In genomic region chr1:76075685-76076455, GRCm38 (mm10) we compare ENCODE assay signal across 17 mouse cellular contexts.
DNase-seq lines count a peak whose midpoint lies in the region; ATAC-seq and TF ChIP-seq lines count a peak whose summit lies in the region.
"Had no signal": no experiment of that assay in that cellular context is flagged by ENCODE, and none has a peak within 500 bp of the region (broad histone marks: within the 10 kb centered on the region; RNA-seq: fewer than 3 reads in every experiment).

No protein-coding gene starts in this region.

- 24% methylated on average over 10 of the region's 10 CpGs for WGBS in neural tube, embryonic 12.5 days
- WGBS in hindbrain, postnatal 0 days: 24% methylated on average over 10 of the region's 10 CpGs

- H3K4me2 ChIP-seq in neural tube, embryonic 12.5 days (replicated peaks): peak overlapping the region; percentile 21; the same call in 1 of the 2 replicates
- peak overlapping the region; percentile 16 for H3K4me2 ChIP-seq in hindbrain, postnatal 0 days (ENCODE audit: low read depth, low read length)
- H3K4me2 ChIP-seq: embryonic facial prominence, embryonic 13.5 days; heart, embryonic 15.5 days; kidney, embryonic 15.5 days; liver, embryonic 13.5 days had no signal

- peak; percentile 3 for DNase-seq in cerebellum, adult 9-10 months
- no peak for DNase-seq in cerebellum, adult 9-11 months
- no peak for DNase-seq in neural tube, embryonic 10.5 days (ENCODE audit: extremely low spot score, low spot score)
- DNase-seq in hindbrain, postnatal 0 days (ENCODE audit: low spot score): peak; percentile 40
- DNase-seq in retina, postnatal 7 days (ENCODE audit: low read depth, low spot score): peak; percentile 16
- no peak for DNase-seq in spleen, postnatal 4 days (ENCODE audit: low spot score in 2 of 2)
- DNase-seq in thymus, postnatal 4 days: no peak
- DNase-seq: cerebellum, adult 18-20 months; gastrocnemius, postnatal 36 days; liver, embryonic 13.5 days; lung, postnatal 36 days had no signal

- TF ChIP-seq CTCF in hindbrain, postnatal 0 days (IDR thresholded peaks at IDR 0.05; ENCODE audit: low read depth): no peak

- H3K9ac ChIP-seq in neural tube, embryonic 12.5 days: no peak overlapping the region
- H3K9ac ChIP-seq in hindbrain, postnatal 0 days (replicated peaks; ENCODE audit: low read length): no peak overlapping the region
- H3K9ac ChIP-seq: embryonic facial prominence, embryonic 13.5 days; heart, embryonic 15.5 days; kidney, embryonic 15.5 days; liver, embryonic 13.5 days had no signal

- H3K27me3 ChIP-seq in neural tube, embryonic 12.5 days (replicated peaks): no peaks in the 10 kb centered on the region
- H3K27me3 ChIP-seq in hindbrain, postnatal 0 days (ENCODE audit: insufficient read depth, low read length): no peaks in the 10 kb centered on the region
- H3K27me3 ChIP-seq: CH12.LX; embryonic facial prominence, embryonic 13.5 days; heart, embryonic 15.5 days; kidney, embryonic 15.5 days; liver, embryonic 13.5 days had no signal

- no peak overlapping the region for H3K27ac ChIP-seq in neural tube, embryonic 12.5 days
- H3K27ac ChIP-seq in hindbrain, postnatal 0 days: no peak overlapping the region
- H3K27ac ChIP-seq: embryonic facial prominence, embryonic 13.5 days; heart, embryonic 15.5 days; kidney, embryonic 15.5 days; liver, embryonic 13.5 days had no signal

- peaks cover 15% of the 10 kb centered on the region; the same call in 1 of the 2 replicates for H3K4me1 ChIP-seq in neural tube, embryonic 12.5 days
- H3K4me1 ChIP-seq in hindbrain, postnatal 0 days (ENCODE audit: insufficient read depth, low read length): peaks cover 3% of the 10 kb centered on the region; the same call in 1 of the 2 replicates
- H3K4me1 ChIP-seq: kidney, embryonic 15.5 days; liver, embryonic 13.5 days had no signal

- no peaks in the 10 kb centered on the region for H3K36me3 ChIP-seq in neural tube, embryonic 12.5 days
- no peaks in the 10 kb centered on the region for H3K36me3 ChIP-seq in hindbrain, postnatal 0 days (ENCODE audit: insufficient read depth, low read length)
- H3K36me3 ChIP-seq: embryonic facial prominence, embryonic 13.5 days; heart, embryonic 15.5 days; kidney, embryonic 15.5 days; liver, embryonic 13.5 days had no signal

- no peaks in the 10 kb centered on the region for H3K9me3 ChIP-seq in neural tube, embryonic 12.5 days
- H3K9me3 ChIP-seq in hindbrain, postnatal 0 days (ENCODE audit: low read length): no peaks in the 10 kb centered on the region
- H3K9me3 ChIP-seq: embryonic facial prominence, embryonic 13.5 days; heart, embryonic 15.5 days; kidney, embryonic 15.5 days; liver, embryonic 13.5 days had no signal

- no peak for ATAC-seq in neural tube, embryonic 12.5 days (ENCODE audit: low FRiP score, low read depth)
- ATAC-seq in hindbrain, postnatal 0 days: no peak
- ATAC-seq: inflammation-experienced regulatory T-cells, adult 6 months had no signal

- H3K4me3 ChIP-seq in neural tube, embryonic 12.5 days: no peak overlapping the region
- H3K4me3 ChIP-seq in hindbrain, postnatal 0 days (ENCODE audit: low read length): no peak overlapping the region
- H3K4me3 ChIP-seq: embryonic facial prominence, embryonic 13.5 days; heart, embryonic 15.5 days; kidney, embryonic 15.5 days; liver, embryonic 13.5 days had no signal

Comparison
In these comparisons a context has a peak if more than half of its experiments do, and no peak if none do; other contexts are left out.
1. DNase-seq: peak in cerebellum, adult 9-10 months (single experiment), hindbrain, postnatal 0 days (single experiment) and retina, postnatal 7 days (single experiment); none in cerebellum, adult 9-11 months (single experiment), neural tube, embryonic 10.5 days (single experiment), spleen, postnatal 4 days (0 of 2) and thymus, postnatal 4 days (single experiment).